18 mouse cellular contexts compared by ENCODE assay signal in the genomic region with DNA sequence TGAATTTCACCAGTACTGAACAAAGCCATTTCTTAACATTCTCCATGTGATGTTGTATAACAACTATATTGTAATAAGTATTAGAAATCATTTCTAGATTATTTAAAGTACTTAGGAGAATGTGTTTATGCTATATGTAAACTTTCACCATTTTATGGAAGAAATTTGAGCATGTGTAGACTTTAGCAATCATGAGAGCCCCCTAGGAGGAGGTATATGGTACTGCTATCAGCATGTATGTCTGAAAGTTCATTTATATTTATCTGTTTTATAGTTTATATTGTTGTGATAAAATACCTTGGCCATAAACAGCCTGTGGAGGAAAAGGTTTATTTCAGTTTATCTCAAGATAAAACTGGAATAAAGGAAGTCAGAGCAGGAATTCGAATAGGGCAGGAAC.
"Had no signal": no experiment of that assay in that cellular context is flagged by ENCODE, and none has a peak within 500 bp of the region (broad histone marks: within the 10 kb centered on the region; RNA-seq: fewer than 3 reads in every experiment).

No protein-coding gene starts in this region.

- H3K4me2 ChIP-seq: intestine, embryonic 15.5 days; liver, embryonic 13.5 days; lung, embryonic 15.5 days; midbrain, embryonic 13.5 days; neural tube, embryonic 12.5 days; neural tube, embryonic 15.5 days; stomach, embryonic 15.5 days had no signal

- H3K27ac ChIP-seq: intestine, embryonic 15.5 days; liver, embryonic 13.5 days; lung, embryonic 15.5 days; midbrain, embryonic 10.5 days; midbrain, embryonic 13.5 days; neural tube, embryonic 12.5 days; neural tube, embryonic 15.5 days; stomach, embryonic 15.5 days had no signal

- DNase-seq: kidney, adult 18-20 months; kidney, adult 9 months; kidney, postnatal 25 days; liver, embryonic 13.5 days; lung, postnatal 10 days; lung, postnatal 36 days; right cerebral cortex, adult 18-20 months; right cerebral cortex, postnatal 14 days; right cerebral cortex, postnatal 4 days; thymus, postnatal 25 days had no signal

- H3K4me3 ChIP-seq: intestine, embryonic 15.5 days; liver, embryonic 13.5 days; lung, embryonic 15.5 days; megakaryocyte, embryonic 14.5 days; midbrain, embryonic 10.5 days; midbrain, embryonic 13.5 days; neural tube, embryonic 12.5 days; neural tube, embryonic 15.5 days; stomach, embryonic 15.5 days had no signal

- H3K9me3 ChIP-seq: intestine, embryonic 15.5 days; liver, embryonic 13.5 days; lung, embryonic 15.5 days; megakaryocyte, embryonic 14.5 days; midbrain, embryonic 10.5 days; midbrain, embryonic 13.5 days; neural tube, embryonic 12.5 days; neural tube, embryonic 15.5 days; stomach, embryonic 15.5 days had no signal

- H3K9ac ChIP-seq: intestine, embryonic 15.5 days; liver, embryonic 13.5 days; lung, embryonic 15.5 days; midbrain, embryonic 13.5 days; neural tube, embryonic 12.5 days; neural tube, embryonic 15.5 days; stomach, embryonic 15.5 days had no signal

- H3K27me3 ChIP-seq: intestine, embryonic 15.5 days; liver, embryonic 13.5 days; lung, embryonic 15.5 days; megakaryocyte, embryonic 14.5 days; midbrain, embryonic 13.5 days; neural tube, embryonic 12.5 days; neural tube, embryonic 15.5 days; stomach, embryonic 15.5 days had no signal

- H3K4me1 ChIP-seq: intestine, embryonic 15.5 days; liver, embryonic 13.5 days; lung, embryonic 15.5 days; midbrain, embryonic 10.5 days; midbrain, embryonic 13.5 days; neural tube, embryonic 12.5 days; neural tube, embryonic 15.5 days; stomach, embryonic 15.5 days had no signal

- H3K36me3 ChIP-seq: intestine, embryonic 15.5 days; liver, embryonic 13.5 days; lung, embryonic 15.5 days; midbrain, embryonic 10.5 days; midbrain, embryonic 13.5 days; neural tube, embryonic 12.5 days; neural tube, embryonic 15.5 days; stomach, embryonic 15.5 days had no signal

- ATAC-seq: intestine, embryonic 15.5 days; midbrain, embryonic 13.5 days had no signal
